Mouse (Mus musculus) skeletal muscle tissue, adult 2 months (tissue): ENCODE results near the gene Hc.

ENCODE experiments used
- DNase-seq: peaks from one replicate; pipeline ENCODE4 v3.0.0-alpha.2; 2012; ENCODE audit warnings: low read depth, low spot score

Hc gene

GRCm38 (mm10) chr2:35061338-35061737, at the start of gene Hc:
Gene Hc (minus strand): TSS chr2:35061438.
- DNase-seq = no peak

GRCm38 (mm10) chr2:35110521-35110920, 49.3 kb upstream of the Hc start:
- no peak for DNase-seq

- no peak for DNase-seq
Measured at GRCm38 (mm10) chr2:35109924-35110304, 48.7 kb upstream of the Hc start.

GRCm38 (mm10) chr2:35109141-35109923, 48.1 kb upstream of the Hc start, which contains the start of gene Cntrl:
Gene Cntrl (plus strand): TSS chr2:35109492.
- DNase-seq = peak; percentile 86

GRCm38 (mm10) chr2:35108712-35109111, 47.5 kb upstream of the Hc start:
- peak; percentile 9 for DNase-seq

- DNase-seq = no peak
Measured at GRCm38 (mm10) chr2:35107984-35108635, 46.9 kb upstream of the Hc start.

- DNase-seq = no peak
Measured at GRCm38 (mm10) chr2:35104843-35105242, 43.6 kb upstream of the Hc start.

GRCm38 (mm10) chr2:35103558-35103957, 42.3 kb upstream of the Hc start:
- no peak for DNase-seq

GRCm38 (mm10) chr2:35102777-35103176, 41.5 kb upstream of the Hc start:
- no peak for DNase-seq

- no peak for DNase-seq
Measured at GRCm38 (mm10) chr2:35101443-35101842, 40.2 kb upstream of the Hc start, which contains the start of gene AI182371. Gene AI182371 (minus strand): TSS chr2:35101543.

- DNase-seq = no peak
Measured at GRCm38 (mm10) chr2:35100529-35100928, 39.3 kb upstream of the Hc start.

- no peak for DNase-seq
Measured at GRCm38 (mm10) chr2:35087418-35087817, 26.2 kb upstream of the Hc start.

- DNase-seq = no peak
Measured at GRCm38 (mm10) chr2:35079166-35079565, 17.9 kb upstream of the Hc start.

GRCm38 (mm10) chr2:35074328-35074727, 13.1 kb upstream of the Hc start:
- no peak for DNase-seq

- DNase-seq = no peak
Measured at GRCm38 (mm10) chr2:35072547-35072946, 11.3 kb upstream of the Hc start.

- no peak for DNase-seq
Measured at GRCm38 (mm10) chr2:35070275-35070674, 9.0 kb upstream of the Hc start.

- DNase-seq = no peak
Measured at GRCm38 (mm10) chr2:35069124-35069523, 7.9 kb upstream of the Hc start.

GRCm38 (mm10) chr2:35067117-35067516, 5.9 kb upstream of the Hc start:
- DNase-seq = no peak

GRCm38 (mm10) chr2:35066525-35067082, 5.4 kb upstream of the Hc start:
- no peak for DNase-seq

GRCm38 (mm10) chr2:35063333-35064030, 2.2 kb upstream of the Hc start:
- no peak for DNase-seq

GRCm38 (mm10) chr2:35060897-35061296, 341 bp downstream of the Hc start:
- DNase-seq = no peak

GRCm38 (mm10) chr2:35060256-35060655, 982 bp downstream of the Hc start:
- no peak for DNase-seq
